8 mouse cellular contexts compared by ENCODE assay signal in genomic region chr3:90247960-90248745, GRCm38 (mm10). TPM values are rescaled to one million over a fixed set of nuclear protein-coding genes. Genes with fewer than 3 reads are reported as not detected.
DNase-seq lines count a peak whose midpoint lies in the region; ATAC-seq and TF ChIP-seq lines count a peak whose summit lies in the region.

Slc39a1 (plus strand) TSS chr3:90248172.

- no peak for TF ChIP-seq CTCF in layer of hippocampus, adult 2 months (conservative IDR thresholded peaks at IDR 0.05)
- TF ChIP-seq CTCF in lung, embryonic 14.5 days (IDR thresholded peaks at IDR 0.05; ENCODE audit: low read depth), result no peak

- H3K27me3 ChIP-seq in forebrain, embryonic 16.5 days (replicated peaks; ENCODE audit: control insufficient read depth, insufficient read depth, low read length), result no peaks in the 10 kb centered on the region
- no peaks in the 10 kb centered on the region for H3K27me3 ChIP-seq in lung, embryonic 14.5 days (ENCODE audit: insufficient read depth, low read length)

- intact Hi-C loops in heart, postnatal 36 days (cut with DNase I), result no loop called here

- WGBS in forebrain, embryonic 16.5 days, result under 1% methylated on average over 39 of the region's 44 CpGs
- WGBS in lung, embryonic 14.5 days, result under 1% methylated on average over 44 of the region's 44 CpGs

- peak within 1 kb of the TSS; percentile 76 to 93 for H3K4me3 ChIP-seq in ES-E14 (ENCODE audit: insufficient read depth in 1 of 2, low read depth in 1 of 2, low read length in 2 of 2, poor library complexity in 1 of 2, severe bottlenecking in 1 of 2)
- H3K4me3 ChIP-seq in forebrain, embryonic 16.5 days (replicated peaks; ENCODE audit: low read length), result peak within 1 kb of the TSS; percentile 63
- peak within 1 kb of the TSS; percentile 99 for H3K4me3 ChIP-seq in layer of hippocampus, adult 2 months
- H3K4me3 ChIP-seq in lung, embryonic 14.5 days (ENCODE audit: low read depth, low read length), result peak within 1 kb of the TSS; percentile 69

- in situ Hi-C loops in ES-E14 (cut with MboI; ENCODE audit: low sequenced_read_pairs in 2 of 2, unreplicated experiment in 2 of 2), result no loop called here

- DNase-seq in ES-E14 (ENCODE audit: low read depth, low spot score), result peak; percentile 96
- DNase-seq in cerebellum, adult 11-12 months, result peak; percentile 91
- peak; percentile 91 for DNase-seq in heart, postnatal 36 days
- DNase-seq in layer of hippocampus, adult 2 months (ENCODE audit: low spot score in 2 of 2), result peak; percentile 90 to 94
- DNase-seq in lung, embryonic 14.5 days, result peak; percentile 100
- DNase-seq in ovary, adult 18-20 months (ENCODE audit: low spot score), result peak; percentile 93
- peak; percentile 92 for DNase-seq in thymus, postnatal 0 days (ENCODE audit: low spot score)

- peak within 1 kb of the TSS; percentile 75 for H3K4me2 ChIP-seq in forebrain, embryonic 16.5 days (ENCODE audit: low read length)
- peak within 1 kb of the TSS; percentile 73 for H3K4me2 ChIP-seq in lung, embryonic 14.5 days

- peak within 1 kb of the TSS; percentile 83 for H3K9ac ChIP-seq in ES-E14 (ENCODE audit: insufficient read depth, low read depth, low read length, poor library complexity, severe bottlenecking)
- H3K9ac ChIP-seq in forebrain, embryonic 16.5 days (replicated peaks; ENCODE audit: low read depth, low read length), result peak within 1 kb of the TSS; percentile 72
- peak within 1 kb of the TSS; percentile 79 for H3K9ac ChIP-seq in lung, embryonic 14.5 days

- peaks cover 11% of the 10 kb centered on the region for H3K36me3 ChIP-seq in ES-E14 (ENCODE audit: control insufficient read depth, insufficient read depth, low read length, poor library complexity, severe bottlenecking)
- H3K36me3 ChIP-seq in forebrain, embryonic 16.5 days (ENCODE audit: control insufficient read depth, insufficient read depth), result no peaks in the 10 kb centered on the region; the same call in 1 of the 2 replicates
- peaks cover 18% of the 10 kb centered on the region for H3K36me3 ChIP-seq in lung, embryonic 14.5 days (ENCODE audit: insufficient read depth)

- no peaks in the 10 kb centered on the region for H3K9me3 ChIP-seq in ES-E14 (ENCODE audit: control insufficient read depth, insufficient read depth, low read depth, low read length)
- no peaks in the 10 kb centered on the region for H3K9me3 ChIP-seq in forebrain, embryonic 16.5 days (ENCODE audit: control insufficient read depth, low read length)
- no peaks in the 10 kb centered on the region for H3K9me3 ChIP-seq in lung, embryonic 14.5 days (ENCODE audit: low read depth, low read length)

- peaks cover 0 to 4% of the 10 kb centered on the region in 2 experiments; a peak in 2 of 4 replicates for H3K4me1 ChIP-seq in ES-E14 (ENCODE audit: control insufficient read depth in 2 of 2, insufficient read depth in 2 of 2, low read length in 2 of 2, poor library complexity in 1 of 2)
- H3K4me1 ChIP-seq in forebrain, embryonic 16.5 days (replicated peaks; ENCODE audit: control insufficient read depth, insufficient read depth, low read length), result peaks cover 18% of the 10 kb centered on the region
- peaks cover 9% of the 10 kb centered on the region for H3K4me1 ChIP-seq in lung, embryonic 14.5 days (ENCODE audit: insufficient read depth)

- ATAC-seq in forebrain, embryonic 16.5 days, result peak; percentile 96
- ATAC-seq in lung, embryonic 14.5 days (ENCODE audit: insufficient read depth), result peak; percentile 92

- H3K27ac ChIP-seq in ES-E14 (ENCODE audit: insufficient read depth, low read depth, low read length, poor library complexity, severe bottlenecking), result peak within 1 kb of the TSS; percentile 74
- H3K27ac ChIP-seq in forebrain, embryonic 16.5 days (ENCODE audit: low read length), result peak within 1 kb of the TSS; percentile 58
- peak within 1 kb of the TSS; percentile 98 for H3K27ac ChIP-seq in layer of hippocampus, adult 2 months
- peak within 1 kb of the TSS; percentile 95 for H3K27ac ChIP-seq in lung, embryonic 14.5 days (ENCODE audit: low read depth)

TF ChIP-seq in ES-E14, 5 proteins besides CTCF, POLR2A, EP300 and RAD21:
- TF ChIP-seq HCFC1 (IDR thresholded peaks at IDR 0.05; ENCODE audit: borderline replicate concordance, insufficient read depth, low read length) (no peak), ZNF384 (IDR thresholded peaks at IDR 0.05; ENCODE audit: low read depth, low read length) (no peak), CHD2 (IDR thresholded peaks at IDR 0.05; ENCODE audit: low read depth, low read length) (no peak), MAFK (IDR thresholded peaks at IDR 0.05; ENCODE audit: insufficient read depth, low read depth, low read length) (no peak), ZC3H11A (IDR thresholded peaks at IDR 0.05; ENCODE audit: borderline replicate concordance, low read depth, low read length) (no peak)

RNA-seq across cellular contexts. Expression of gene Slc39a1, which starts in this region (rescaled TPM):
- 88.4 and 115 TPM in 2 replicates for total RNA-seq in ES-E14 (2012; rRNA removed)
- 42.5 and 43.1 TPM in 2 replicates for polyA plus RNA-seq in forebrain, embryonic 16.5 days (2015; fragmentation: Nextera tagmentation; extraction: Ambion mirVana)
- 10 to 100 TPM; 82.5 to 90.4 TPM for total RNA-seq in heart, postnatal 36 days (2021)
- 10 to 100 TPM; 42.5 to 45.5 TPM for total RNA-seq in layer of hippocampus, adult 2 months (2021)
- 85.2 and 85.3 TPM in 2 replicates for polyA plus RNA-seq in lung, embryonic 14.5 days (2014; fragmentation: Nextera tagmentation; extraction: Ambion mirVana)
- polyA plus RNA-seq in thymus, postnatal 0 days (2015; fragmentation: Nextera tagmentation; extraction: Ambion mirVana), result 92.7 and 96.1 TPM in 2 replicates

Comparison
In these comparisons a context has a peak if more than half of its experiments do, and no peak if none do; other contexts are left out.
1. Peak in every context shown above with its lines: DNase-seq, ATAC-seq, H3K4me3 ChIP-seq and H3K27ac ChIP-seq.